ENCODE assay signal across 8 mouse cellular contexts in genomic region chr9:114982689-114983360, GRCm38 (mm10). TPM values are rescaled to one million over a fixed set of nuclear protein-coding genes. Genes with fewer than 3 reads are reported as not detected.
DNase-seq lines count a peak whose midpoint lies in the region; ATAC-seq and TF ChIP-seq lines count a peak whose summit lies in the region.

Rps27rt (minus strand) TSS chr9:114982739.

- H3K9ac ChIP-seq in forebrain, postnatal 0 days = no peak within 1 kb of the TSS
- H3K9ac ChIP-seq in hindbrain, embryonic 14.5 days = no peak within 1 kb of the TSS
- H3K9ac ChIP-seq in liver, postnatal 0 days (replicated peaks) = no peak within 1 kb of the TSS

- no peak for ATAC-seq in forebrain, postnatal 0 days
- ATAC-seq in hindbrain, embryonic 14.5 days (ENCODE audit: low FRiP score) = no peak
- no peak for ATAC-seq in liver, postnatal 0 days

- WGBS in forebrain, postnatal 0 days = 80% methylated on average over 16 of the region's 16 CpGs
- 90% methylated on average over 16 of the region's 16 CpGs for WGBS in hindbrain, embryonic 14.5 days
- 81% methylated on average over 16 of the region's 16 CpGs for WGBS in liver, postnatal 0 days (ENCODE audit: insufficient replicate concordance)

- peaks cover 4% of the 10 kb centered on the region; the same call in 1 of the 2 replicates for H3K4me1 ChIP-seq in forebrain, postnatal 0 days (ENCODE audit: insufficient read depth)
- H3K4me1 ChIP-seq in hindbrain, embryonic 14.5 days (replicated peaks; ENCODE audit: control insufficient read depth, insufficient read depth, low read length) = peaks cover 5% of the 10 kb centered on the region; the same call in 1 of the 2 replicates
- 0 out of 2 replicates have a peak, but pooled peaks cover 4% of the 10 kb centered on the region for H3K4me1 ChIP-seq in liver, postnatal 0 days (ENCODE audit: insufficient read depth)

- no peak within 1 kb of the TSS for H3K4me3 ChIP-seq in forebrain, postnatal 0 days (ENCODE audit: low read depth, low read length)
- no peak within 1 kb of the TSS for H3K4me3 ChIP-seq in hindbrain, embryonic 14.5 days (replicated peaks; ENCODE audit: low read length)
- no peak within 1 kb of the TSS for H3K4me3 ChIP-seq in liver, postnatal 0 days (ENCODE audit: low read depth, low read length)

- no peak within 1 kb of the TSS for H3K27ac ChIP-seq in forebrain, postnatal 0 days (ENCODE audit: low read depth, low read length)
- H3K27ac ChIP-seq in hindbrain, embryonic 14.5 days = no peak within 1 kb of the TSS
- H3K27ac ChIP-seq in liver, postnatal 0 days (ENCODE audit: low read depth) = no peak within 1 kb of the TSS

- no peak within 1 kb of the TSS for H3K4me2 ChIP-seq in forebrain, postnatal 0 days (ENCODE audit: low read depth)
- no peak within 1 kb of the TSS for H3K4me2 ChIP-seq in hindbrain, embryonic 14.5 days (replicated peaks)
- H3K4me2 ChIP-seq in liver, postnatal 0 days (ENCODE audit: low read depth, low read length) = no peak within 1 kb of the TSS

- TF ChIP-seq CTCF in forebrain, postnatal 0 days (IDR thresholded peaks at IDR 0.05; ENCODE audit: low read depth) = no peak
- TF ChIP-seq CTCF in liver, postnatal 0 days (IDR thresholded peaks at IDR 0.05; ENCODE audit: low read depth) = no peak

- H3K27me3 ChIP-seq in forebrain, postnatal 0 days (ENCODE audit: insufficient read depth, low read length) = no peaks in the 10 kb centered on the region
- H3K27me3 ChIP-seq in hindbrain, embryonic 14.5 days (ENCODE audit: control insufficient read depth, insufficient read depth, low read length) = peaks cover 12% of the 10 kb centered on the region
- peaks cover 28% of the 10 kb centered on the region for H3K27me3 ChIP-seq in liver, postnatal 0 days (ENCODE audit: insufficient read depth, low read length)

- no peak for DNase-seq in layer of hippocampus, adult 18-20 months (ENCODE audit: low spot score in 2 of 2)
- DNase-seq in layer of hippocampus, postnatal 10 days (ENCODE audit: low spot score in 2 of 2) = no peak
- DNase-seq in adrenal gland, postnatal 10 days = no peak
- peak; percentile 41 for DNase-seq in forebrain, postnatal 0 days
- DNase-seq in hindbrain, embryonic 14.5 days (ENCODE audit: low spot score) = no peak
- DNase-seq in liver, postnatal 0 days = no peak
- DNase-seq in ovary, adult 18-20 months (ENCODE audit: low spot score) = no peak
- DNase-seq in thymus, adult 18-20 months = no peak

- no peaks in the 10 kb centered on the region for H3K9me3 ChIP-seq in forebrain, postnatal 0 days (ENCODE audit: low read length)
- H3K9me3 ChIP-seq in hindbrain, embryonic 14.5 days (ENCODE audit: control insufficient read depth, low read length) = no peaks in the 10 kb centered on the region
- H3K9me3 ChIP-seq in liver, postnatal 0 days (ENCODE audit: low read length) = no peaks in the 10 kb centered on the region

- no peak for TF ChIP-seq EP300 in liver, postnatal 0 days (IDR thresholded peaks at IDR 0.05; ENCODE audit: low read depth)

- no peaks in the 10 kb centered on the region for H3K36me3 ChIP-seq in forebrain, postnatal 0 days (ENCODE audit: insufficient read depth)
- H3K36me3 ChIP-seq in hindbrain, embryonic 14.5 days (replicated peaks; ENCODE audit: control insufficient read depth, insufficient read depth) = no peaks in the 10 kb centered on the region
- H3K36me3 ChIP-seq in liver, postnatal 0 days (replicated peaks; ENCODE audit: insufficient read depth, low read length) = no peaks in the 10 kb centered on the region

RNA-seq across cellular contexts. Expression of gene Rps27rt, which starts in this region (rescaled TPM):
- total RNA-seq in layer of hippocampus, adult 18-20 months (2021) = 10 to 100 TPM; 15.7 to 34.6 TPM
- total RNA-seq in layer of hippocampus, postnatal 10 days (2021) = 10 to 100 TPM in 1 of 2 experiments, 1 to 10 TPM in 1; 5.7 to 13.2 TPM
- total RNA-seq in adrenal gland, postnatal 10 days (2021) = 10 to 100 TPM; 43.0 to 65.9 TPM
- total RNA-seq in forebrain, postnatal 0 days (2014; rRNA removed) = 15.0 and 44.3 TPM in 2 replicates
- polyA plus RNA-seq in forebrain, postnatal 0 days (2015; fragmentation: Nextera tagmentation; extraction: Ambion mirVana) = 292 and 386 TPM in 2 replicates
- 211 and 298 TPM in 2 replicates for polyA plus RNA-seq in hindbrain, embryonic 14.5 days (2014; fragmentation: Nextera tagmentation; extraction: Ambion mirVana)
- 300 and 353 TPM in 2 replicates for polyA plus RNA-seq in liver, postnatal 0 days (2015; fragmentation: Nextera tagmentation; extraction: Ambion mirVana)
